Mouse (Mus musculus): ENCODE data around the gene Hist1h3h. TPM values are rescaled to one million over a fixed set of nuclear protein-coding genes. Genes with fewer than 3 reads are reported as not detected.
"Not testable (repeated sequence)": the region's sequence is repeated elsewhere in the genome, so short reads cannot be mapped to it uniquely, and the experiment has no call there.

Hist1h3h gene
- polyA plus RNA-seq, 1 experiment from 2014 or later = 36.8 TPM

DNA sequence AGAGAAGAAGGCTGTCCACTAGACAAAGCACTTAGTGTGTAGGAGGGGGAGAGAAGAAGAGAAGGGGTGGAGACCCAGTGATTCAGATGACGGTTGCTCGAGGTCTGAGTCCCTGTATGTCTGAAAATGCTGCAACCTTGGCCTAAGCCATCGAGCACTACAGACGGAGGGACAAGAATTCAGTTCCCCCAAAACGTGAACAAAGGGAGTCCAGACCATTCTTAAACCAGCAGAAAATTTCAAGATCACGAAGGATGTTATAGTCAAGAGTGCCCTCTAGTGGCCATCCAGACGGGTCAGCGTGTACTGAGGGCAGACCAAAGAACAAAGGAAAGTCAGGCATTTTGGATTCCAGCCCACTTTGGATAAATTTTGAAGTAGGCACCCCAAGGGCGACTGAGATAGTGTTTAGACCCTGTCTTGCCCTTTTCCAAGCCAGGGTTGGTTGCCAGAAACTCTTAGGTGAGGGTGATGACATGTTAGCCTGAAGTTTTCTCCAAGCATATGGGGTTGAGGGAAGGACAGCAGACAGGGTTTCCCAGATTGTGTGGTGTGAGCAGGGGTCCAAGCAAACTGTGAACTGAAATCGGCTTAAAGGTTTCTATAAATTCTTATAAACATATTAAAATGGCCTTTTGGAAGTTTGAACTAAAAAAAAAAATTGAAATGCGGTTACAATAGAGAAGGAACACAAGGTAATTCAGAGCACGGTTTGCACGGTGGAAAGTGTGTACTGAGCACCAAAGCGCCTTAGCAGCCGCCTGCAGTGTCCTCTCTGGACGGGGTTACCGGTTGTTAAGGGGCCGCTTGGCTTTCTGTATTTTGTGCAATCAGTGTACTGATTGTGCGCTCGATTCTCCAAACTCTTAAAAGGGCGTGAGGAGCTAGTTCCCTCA is 16.8 kb downstream of the Hist1h3h start:
- peak; percentile 82 for ATAC-seq (ENCODE audit: insufficient number of reproducible peaks, insufficient read depth, low FRiP score, low TSS enrichment, low read depth)
- Histone ChIP-seq H3K36me3 (no peaks in the 10 kb centered on the region), H3K9ac (replicated peaks) (peak overlapping the region; percentile 70)

DNA sequence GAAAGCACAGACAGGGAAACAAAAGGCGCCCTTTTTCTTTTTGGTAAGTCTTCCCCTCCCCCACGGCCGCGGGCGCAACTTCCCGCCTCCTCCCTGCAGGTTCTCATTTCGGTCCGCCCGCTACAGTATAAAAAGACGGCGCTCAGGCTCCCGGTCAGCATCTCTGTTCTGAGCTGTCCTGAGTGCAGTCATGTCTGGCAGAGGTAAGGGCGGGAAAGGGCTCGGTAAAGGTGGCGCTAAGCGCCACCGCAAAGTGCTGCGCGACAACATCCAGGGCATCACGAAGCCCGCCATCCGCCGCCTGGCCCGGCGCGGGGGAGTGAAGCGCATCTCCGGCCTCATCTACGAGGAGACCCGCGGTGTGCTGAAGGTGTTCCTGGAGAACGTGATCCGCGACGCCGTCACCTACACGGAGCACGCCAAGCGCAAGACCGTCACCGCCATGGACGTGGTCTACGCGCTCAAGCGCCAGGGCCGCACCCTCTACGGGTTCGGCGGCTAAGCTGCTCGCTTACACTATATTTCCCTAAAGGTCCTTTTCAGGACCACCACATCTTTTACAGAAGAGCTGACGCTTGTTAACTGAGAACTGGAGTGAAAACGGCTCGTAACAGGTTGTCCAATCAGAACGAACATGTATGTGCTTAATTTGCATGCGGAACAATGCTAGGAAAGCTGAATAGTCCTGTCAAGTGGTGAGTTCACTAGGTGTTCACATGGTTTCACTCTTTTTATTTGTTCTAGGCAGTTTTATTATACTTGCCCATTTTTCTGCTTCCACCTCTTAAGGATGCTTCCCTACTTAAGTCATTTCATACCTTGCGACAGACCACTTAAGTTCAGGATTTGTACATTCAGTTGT is 17.7 kb downstream of the Hist1h3h start, which contains the start of gene Hist1h4j:
Hist1h4j (plus strand) TSS at position 159 of the 862 bp plus-strand sequence.
- H3K4me3 ChIP-seq (replicated peaks) = peak within 1 kb of the TSS; percentile 52
- H3K27me3 ChIP-seq, H3K9me3 ChIP-seq, H3K36me3 ChIP-seq: not testable (repeated sequence)
- ATAC-seq (ENCODE audit: insufficient number of reproducible peaks, insufficient read depth, low FRiP score, low TSS enrichment, low read depth) = peak; percentile 93
- H3K27ac ChIP-seq = peak within 1 kb of the TSS; percentile 99
- WGBS = under 1% methylated on average over 47 of the region's 56 CpGs
- H3K4me2 ChIP-seq = peak within 1 kb of the TSS; percentile 64
- peaks cover 10% of the 10 kb centered on the region for H3K4me1 ChIP-seq (replicated peaks)
- H3K9ac ChIP-seq (replicated peaks) = peak within 1 kb of the TSS; percentile 70

More for the DNA sequence above, 16.8 kb downstream of the Hist1h3h start:
- peaks cover 10% of the 10 kb centered on the region for H3K4me1 ChIP-seq (replicated peaks)
- under 1% methylated on average over 21 of the region's 21 CpGs for WGBS
- no peaks in the 10 kb centered on the region for H3K9me3 ChIP-seq
- peak overlapping the region; percentile 99 for H3K27ac ChIP-seq
- H3K4me3 ChIP-seq (replicated peaks) = peak overlapping the region; percentile 52
- peak overlapping the region; percentile 64 for H3K4me2 ChIP-seq
- no peaks in the 10 kb centered on the region for H3K27me3 ChIP-seq

DNA sequence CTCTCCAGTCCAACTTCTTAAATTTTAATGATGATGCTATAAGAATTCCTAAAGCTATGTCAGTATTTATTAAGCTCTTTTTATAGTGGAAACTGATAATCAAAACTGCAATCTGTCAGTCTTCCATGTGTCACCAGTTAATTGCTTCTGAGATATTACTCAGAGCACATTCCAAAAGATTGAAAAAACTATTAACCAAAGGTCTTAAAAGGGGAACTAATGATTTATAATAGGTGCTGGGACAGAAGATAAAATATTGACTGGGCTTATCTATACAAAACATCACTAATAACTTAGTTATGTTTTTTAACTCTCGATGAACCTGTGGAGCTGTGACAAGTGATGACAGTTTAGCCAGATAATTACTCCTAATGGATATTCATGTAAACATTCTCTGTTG is 27.5 kb downstream of the Hist1h3h start:
- ATAC-seq (ENCODE audit: insufficient number of reproducible peaks, insufficient read depth, low FRiP score, low TSS enrichment, low read depth) = no peak
- WGBS = 91% methylated on average over 1 of the region's 1 CpGs
- Histone ChIP-seq H3K4me3 (replicated peaks) (no peak overlapping the region), H3K9ac (replicated peaks) (no peak overlapping the region), H3K9me3 (no peaks in the 10 kb centered on the region), H3K36me3 (no peaks in the 10 kb centered on the region), H3K4me2 (no peak overlapping the region), H3K4me1 (replicated peaks) (peaks cover 15% of the 10 kb centered on the region; the same call in 1 of the 2 replicates), H3K27me3 (no peaks in the 10 kb centered on the region), H3K27ac (no peak overlapping the region)

DNA sequence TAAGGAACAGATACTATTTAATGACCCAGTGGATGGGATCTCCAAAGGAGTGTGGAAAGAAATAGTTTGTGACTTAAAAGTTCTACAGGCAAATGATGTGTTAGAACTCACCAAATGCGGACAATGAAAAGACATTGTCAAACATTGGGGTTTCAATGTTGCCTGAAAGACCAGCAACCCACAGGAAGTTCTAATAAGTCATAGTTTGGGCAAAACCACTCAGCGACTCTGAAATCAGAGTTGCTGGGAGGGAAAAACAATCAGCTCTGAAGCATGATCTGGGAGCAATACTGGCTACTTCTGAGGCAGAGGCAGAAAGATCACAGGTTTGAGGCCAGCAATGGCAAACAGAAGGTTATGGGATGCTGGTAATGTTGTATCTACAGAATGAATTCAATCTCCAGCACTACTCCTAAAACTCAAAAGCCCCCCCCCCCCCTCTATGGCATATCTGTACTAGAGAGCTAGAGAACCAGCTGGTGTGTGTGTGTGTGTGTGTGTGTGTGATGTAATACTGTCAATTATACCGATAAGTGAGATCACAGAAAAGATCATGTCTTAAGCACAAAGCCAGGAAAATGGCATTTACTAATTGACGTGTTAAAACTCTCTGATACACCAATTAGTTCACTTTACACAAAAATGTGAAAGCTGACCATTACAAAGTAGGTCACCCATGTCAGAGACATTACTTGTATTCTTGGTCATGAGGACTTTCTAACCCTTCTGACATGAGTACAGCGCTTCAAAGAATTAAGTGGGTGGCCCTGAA is 32.1 kb downstream of the Hist1h3h start:
- H3K36me3 ChIP-seq = no peaks in the 10 kb centered on the region
- H3K4me1 ChIP-seq (replicated peaks) = peaks cover 28% of the 10 kb centered on the region
- H3K4me2 ChIP-seq = peak overlapping the region; percentile 90
- peak overlapping the region; percentile 99 for H3K27ac ChIP-seq
- H3K9me3 ChIP-seq = no peaks in the 10 kb centered on the region
- ATAC-seq (ENCODE audit: insufficient number of reproducible peaks, insufficient read depth, low FRiP score, low TSS enrichment, low read depth) = no peak
- H3K27me3 ChIP-seq = no peaks in the 10 kb centered on the region
- peak overlapping the region; percentile 72 for H3K9ac ChIP-seq (replicated peaks)
- H3K4me3 ChIP-seq (replicated peaks) = peak overlapping the region; percentile 57
- WGBS = 5% methylated on average over 5 of the region's 5 CpGs

DNA sequence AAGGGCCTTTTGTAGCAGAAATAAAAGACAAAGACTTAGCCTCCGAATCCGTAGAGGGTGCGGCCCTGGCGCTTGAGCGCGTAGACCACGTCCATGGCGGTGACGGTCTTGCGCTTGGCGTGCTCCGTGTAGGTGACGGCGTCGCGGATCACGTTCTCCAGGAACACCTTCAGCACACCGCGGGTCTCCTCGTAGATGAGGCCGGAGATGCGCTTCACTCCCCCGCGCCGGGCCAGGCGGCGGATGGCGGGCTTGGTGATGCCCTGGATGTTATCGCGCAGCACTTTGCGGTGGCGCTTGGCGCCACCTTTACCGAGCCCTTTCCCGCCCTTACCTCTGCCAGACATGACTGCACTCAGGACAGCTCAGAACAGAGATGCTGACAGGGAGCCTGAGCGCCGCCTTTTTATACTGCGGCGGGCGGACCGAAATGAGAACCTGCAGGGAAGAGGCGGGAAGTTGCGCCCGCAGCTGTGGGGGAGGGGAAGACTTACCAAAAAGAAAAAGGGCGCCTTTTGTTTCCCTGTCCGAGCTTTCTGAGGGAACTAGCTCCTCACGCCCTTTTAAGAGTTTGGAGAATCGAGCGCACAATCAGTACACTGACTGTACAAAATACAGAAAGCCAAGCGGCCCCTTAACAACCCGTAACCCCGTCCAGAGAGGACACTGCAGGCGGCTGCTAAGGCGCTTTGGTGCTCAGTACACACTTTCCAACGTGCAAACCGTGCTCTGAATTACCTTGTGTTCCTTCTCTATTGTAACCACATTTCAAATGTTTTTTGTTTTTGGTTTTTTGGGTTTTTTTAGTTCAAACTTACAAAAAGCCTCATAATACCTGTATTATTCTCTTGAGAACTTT is 32.9 kb downstream of the Hist1h3h start, which contains the start of gene Hist1h4k:
Hist1h4k (minus strand) TSS at position 347 of the 859 bp plus-strand sequence.
- H3K27me3 ChIP-seq, H3K9me3 ChIP-seq, H3K36me3 ChIP-seq: not testable (repeated sequence)
- H3K9ac ChIP-seq (replicated peaks) = peak within 1 kb of the TSS; percentile 72
- peaks cover 31% of the 10 kb centered on the region for H3K4me1 ChIP-seq (replicated peaks)
- peak; percentile 88 for ATAC-seq (ENCODE audit: insufficient number of reproducible peaks, insufficient read depth, low FRiP score, low TSS enrichment, low read depth)
- WGBS = under 1% methylated on average over 48 of the region's 56 CpGs
- H3K4me3 ChIP-seq (replicated peaks) = peak within 1 kb of the TSS; percentile 57
- peak within 1 kb of the TSS; percentile 99 for H3K27ac ChIP-seq
- peak within 1 kb of the TSS; percentile 90 for H3K4me2 ChIP-seq

DNA sequence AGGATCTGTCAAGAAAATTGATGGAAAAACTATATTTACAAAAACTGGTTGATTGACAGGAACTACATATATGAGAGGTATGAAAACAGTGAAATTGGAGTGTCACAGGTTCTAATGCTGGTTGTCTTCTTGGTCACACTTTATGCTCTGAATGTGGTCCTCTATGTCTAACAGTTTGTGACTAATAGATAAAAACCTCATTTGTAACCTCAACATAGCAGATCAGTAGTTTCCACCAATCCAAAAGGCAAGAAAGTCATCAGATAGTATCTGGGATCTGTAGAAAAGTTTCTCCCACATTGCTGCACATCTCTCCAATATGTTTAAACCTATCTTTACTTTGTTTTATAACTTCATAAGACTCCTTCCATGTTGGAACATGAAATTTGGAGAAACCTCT is 34.0 kb downstream of the Hist1h3h start:
- H3K4me1 ChIP-seq (replicated peaks) = peaks cover 31% of the 10 kb centered on the region
- ATAC-seq (ENCODE audit: insufficient number of reproducible peaks, insufficient read depth, low FRiP score, low TSS enrichment, low read depth) = no peak
- H3K4me3 ChIP-seq (replicated peaks) = no peak overlapping the region
- no peaks in the 10 kb centered on the region for H3K36me3 ChIP-seq
- no peaks in the 10 kb centered on the region for H3K9me3 ChIP-seq
- H3K27ac ChIP-seq = peak overlapping the region; percentile 95
- 0 out of 2 replicates have a peak overlapping the region, but pooled peaks have one; percentile 73 for H3K4me2 ChIP-seq
- no peaks in the 10 kb centered on the region for H3K27me3 ChIP-seq
- no peak overlapping the region for H3K9ac ChIP-seq (replicated peaks)

DNA sequence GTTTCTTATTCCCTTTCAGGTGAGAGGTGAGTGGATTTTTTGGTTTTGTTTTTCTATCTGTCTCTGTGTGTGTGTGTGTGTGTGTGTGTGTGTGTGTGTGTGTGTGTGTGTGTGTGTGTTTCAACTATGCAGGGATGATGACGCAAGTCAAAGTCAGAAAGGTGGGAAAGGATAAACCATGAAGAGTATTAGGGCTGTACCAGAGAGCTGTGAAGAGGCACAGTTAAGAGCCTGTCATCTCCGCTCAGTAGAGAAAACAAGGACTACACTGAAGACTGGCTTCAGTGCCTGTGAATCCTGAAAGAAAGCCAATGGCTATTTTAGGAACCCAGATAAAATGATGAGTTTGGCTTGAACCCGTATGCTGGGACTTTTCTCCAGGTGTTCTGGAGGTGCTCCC is 34.4 kb downstream of the Hist1h3h start:
- H3K27ac ChIP-seq = peak overlapping the region; percentile 95
- 81% methylated on average over 3 of the region's 3 CpGs for WGBS
- no peak overlapping the region for H3K9ac ChIP-seq (replicated peaks)
- H3K9me3 ChIP-seq = no peaks in the 10 kb centered on the region
- H3K4me2 ChIP-seq = peak overlapping the region; percentile 73; the same call in 1 of the 2 replicates
- no peaks in the 10 kb centered on the region for H3K27me3 ChIP-seq
- peaks cover 31% of the 10 kb centered on the region for H3K4me1 ChIP-seq (replicated peaks)
- H3K4me3 ChIP-seq (replicated peaks) = no peak overlapping the region
- H3K36me3 ChIP-seq = no peaks in the 10 kb centered on the region
- ATAC-seq (ENCODE audit: insufficient number of reproducible peaks, insufficient read depth, low FRiP score, low TSS enrichment, low read depth) = no peak

DNA sequence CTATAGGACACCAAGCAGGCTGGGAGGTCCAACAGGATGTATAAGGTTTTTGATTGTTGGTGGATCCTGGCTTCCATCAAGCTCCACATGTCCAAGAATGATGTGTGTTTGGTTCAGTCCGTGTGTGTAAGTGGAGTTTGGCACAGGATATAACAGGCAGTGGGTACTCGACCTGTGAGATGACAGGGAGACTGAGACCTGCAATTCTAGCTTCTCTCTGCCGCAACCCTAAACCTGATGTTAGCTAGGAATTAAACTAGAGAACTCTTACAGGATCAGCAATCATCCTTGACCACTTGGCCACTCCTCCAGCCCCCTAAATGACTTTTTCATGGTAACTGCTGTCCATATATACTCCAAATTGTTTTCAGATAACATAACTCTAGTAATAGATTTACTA is 34.9 kb downstream of the Hist1h3h start:
- Histone ChIP-seq H3K4me2 (peak overlapping the region; percentile 73), H3K27ac (peak overlapping the region; percentile 95), H3K4me1 (replicated peaks) (peaks cover 29% of the 10 kb centered on the region), H3K9ac (replicated peaks) (peak overlapping the region; percentile 35; the same call in 1 of the 2 replicates), H3K27me3 (no peaks in the 10 kb centered on the region), H3K4me3 (replicated peaks) (peak overlapping the region; percentile 47; the same call in 1 of the 2 replicates), H3K36me3 (no peaks in the 10 kb centered on the region), H3K9me3 (no peaks in the 10 kb centered on the region)
- WGBS = 43% methylated on average over 3 of the region's 3 CpGs
- no peak for ATAC-seq (ENCODE audit: insufficient number of reproducible peaks, insufficient read depth, low FRiP score, low TSS enrichment, low read depth)

DNA sequence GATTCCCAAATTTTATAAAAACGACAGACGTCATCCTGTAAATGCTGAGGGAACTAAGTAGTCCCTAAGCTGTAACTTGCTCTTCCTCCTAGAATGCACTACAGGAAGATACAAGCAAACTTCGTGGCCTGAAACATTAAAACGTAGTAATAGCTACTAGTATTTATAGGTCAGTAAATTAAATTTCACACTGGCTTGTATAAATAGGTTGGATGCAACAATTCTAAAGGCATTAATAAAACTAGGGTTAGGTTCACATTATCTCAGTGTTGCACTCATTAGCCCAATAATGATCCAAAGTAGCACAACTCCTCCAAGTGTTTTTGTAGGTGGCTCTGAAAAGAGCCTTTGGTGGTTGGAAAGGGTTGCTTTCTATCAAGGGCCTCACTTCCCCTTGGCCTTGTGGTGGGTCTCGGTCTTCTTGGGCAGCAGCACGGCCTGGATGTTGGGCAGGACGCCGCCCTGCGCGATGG is 35.6 kb downstream of the Hist1h3h start:
- WGBS = 2% methylated on average over 10 of the region's 10 CpGs
- Histone ChIP-seq H3K4me1 (replicated peaks) (peaks cover 27% of the 10 kb centered on the region), H3K27ac (peak overlapping the region; percentile 95), H3K9ac (replicated peaks) (peak overlapping the region; percentile 68), H3K36me3 (no peaks in the 10 kb centered on the region), H3K4me2 (peak overlapping the region; percentile 73), H3K27me3 (no peaks in the 10 kb centered on the region), H3K4me3 (replicated peaks) (peak overlapping the region; percentile 47), H3K9me3 (no peaks in the 10 kb centered on the region)
- ATAC-seq (ENCODE audit: insufficient number of reproducible peaks, insufficient read depth, low FRiP score, low TSS enrichment, low read depth) = no peak
